Mouse (Mus musculus): Measurements from ENCODE around the gene Gm1043.

The Gm1043 gene

DNA sequence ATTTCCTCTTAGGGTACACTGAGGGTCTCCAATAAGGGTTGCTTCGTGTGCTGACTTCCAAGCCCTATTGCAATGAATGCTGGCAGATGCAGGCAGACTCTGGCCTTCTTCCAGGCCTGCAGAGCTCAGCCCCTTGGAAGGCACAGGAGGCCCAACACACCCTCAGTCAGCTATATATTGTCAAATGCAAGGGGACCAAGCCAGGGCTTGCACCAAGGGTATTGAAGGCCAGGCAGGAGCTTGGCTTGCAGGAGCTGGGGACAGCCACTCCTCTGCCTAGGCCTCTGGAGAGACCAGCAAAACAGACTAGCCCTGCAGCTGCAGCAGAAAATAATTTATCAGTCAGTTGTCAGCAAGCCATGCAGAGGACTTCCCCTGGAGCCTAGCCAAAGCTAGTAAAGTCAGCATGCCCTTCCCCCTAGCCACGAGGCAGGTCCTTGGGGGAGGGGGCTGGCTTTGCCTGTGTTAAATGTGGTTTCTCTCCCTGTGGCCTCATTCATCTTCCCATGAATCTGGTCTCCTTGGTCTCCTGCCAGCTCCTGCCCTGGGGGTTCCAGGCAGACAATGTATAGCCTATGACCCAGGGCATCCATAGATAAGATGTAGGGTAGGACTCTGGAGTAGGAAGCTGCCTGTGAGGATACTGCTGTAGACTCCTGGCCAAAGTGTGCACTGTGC lies 113.0 kb downstream of the Gm1043 start:
- peak; percentile 55 for DNase-seq (ENCODE audit: low read depth, low spot score)

DNA sequence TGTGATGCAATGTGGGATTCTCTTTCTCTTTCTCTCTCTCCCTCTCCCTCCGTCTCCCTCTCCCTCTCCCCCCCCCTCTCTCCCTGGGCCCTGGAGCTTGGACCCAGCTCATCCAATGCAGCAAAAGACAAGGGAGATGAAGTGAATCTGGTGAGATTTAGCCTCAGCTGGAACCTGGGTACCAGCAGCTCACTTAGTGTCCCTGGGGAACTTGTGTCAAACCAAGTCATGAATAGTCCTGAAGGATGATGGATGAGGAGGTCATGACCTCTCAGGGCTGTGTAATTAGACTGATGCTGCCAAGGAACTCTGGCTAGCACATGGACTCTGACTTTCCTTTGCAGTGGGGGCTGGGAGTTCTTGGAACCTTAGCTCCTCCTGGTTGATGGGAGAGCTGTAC lies 117.1 kb downstream of the Gm1043 start:
- peak; percentile 12 for DNase-seq (ENCODE audit: low read depth, low spot score)

- DNase-seq (ENCODE audit: low read depth, low spot score) = no peak
These were observed 119.7 kb downstream of the Gm1043 start for GRCm38 (mm10) chr5:37204886-37205285.

- DNase-seq (ENCODE audit: low read depth, low spot score) = peak; percentile 19
These were observed 120.2 kb downstream of the Gm1043 start for GRCm38 (mm10) chr5:37205420-37205819.

DNA sequence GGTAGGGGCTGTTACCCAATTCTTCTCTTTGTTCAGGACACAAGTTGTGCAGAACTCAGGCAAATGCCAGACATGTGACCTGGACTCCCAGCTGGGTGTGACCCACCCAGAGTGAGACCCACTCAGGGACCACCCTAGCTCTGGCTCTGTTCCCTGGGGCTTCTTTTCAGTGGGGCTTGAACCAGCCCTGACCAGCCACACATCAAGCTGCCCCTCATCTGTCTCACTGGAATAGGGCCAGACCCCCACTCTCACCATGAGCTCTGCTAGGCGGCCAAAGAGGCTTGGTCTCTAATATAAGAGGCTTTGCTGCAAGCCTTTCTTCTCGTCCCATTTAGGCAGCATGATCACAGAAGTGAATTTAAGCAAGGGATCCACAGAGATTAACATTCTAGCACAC lies 121.2 kb downstream of the Gm1043 start:
- no peak for DNase-seq (ENCODE audit: low read depth, low spot score)

- DNase-seq (ENCODE audit: low read depth, low spot score) = no peak
These were observed 128.0 kb downstream of the Gm1043 start for GRCm38 (mm10) chr5:37212938-37213708.

- DNase-seq (ENCODE audit: low read depth, low spot score) = no peak
These were observed 128.5 kb downstream of the Gm1043 start for GRCm38 (mm10) chr5:37213709-37214103.

DNA sequence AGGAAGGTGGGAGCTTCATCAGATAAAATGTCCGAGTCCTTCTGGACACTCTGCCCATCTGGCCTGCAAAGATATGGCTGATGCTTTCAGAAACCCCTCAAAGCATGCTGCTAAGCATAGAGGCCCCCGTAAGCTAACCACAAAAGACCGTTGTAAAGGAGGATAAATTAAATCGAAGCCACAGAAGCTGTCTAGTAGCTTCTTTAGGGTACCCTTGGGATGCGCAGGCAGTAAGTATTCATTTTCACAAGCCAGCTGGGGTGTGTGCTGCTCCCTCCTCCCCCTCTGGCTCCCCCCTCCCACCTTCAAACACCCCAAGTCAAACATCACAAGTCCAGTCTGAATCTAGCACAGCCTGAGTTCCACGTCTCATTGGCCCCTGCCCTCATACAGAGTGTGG lies 129.4 kb downstream of the Gm1043 start:
- no peak for DNase-seq (ENCODE audit: low read depth, low spot score)

DNA sequence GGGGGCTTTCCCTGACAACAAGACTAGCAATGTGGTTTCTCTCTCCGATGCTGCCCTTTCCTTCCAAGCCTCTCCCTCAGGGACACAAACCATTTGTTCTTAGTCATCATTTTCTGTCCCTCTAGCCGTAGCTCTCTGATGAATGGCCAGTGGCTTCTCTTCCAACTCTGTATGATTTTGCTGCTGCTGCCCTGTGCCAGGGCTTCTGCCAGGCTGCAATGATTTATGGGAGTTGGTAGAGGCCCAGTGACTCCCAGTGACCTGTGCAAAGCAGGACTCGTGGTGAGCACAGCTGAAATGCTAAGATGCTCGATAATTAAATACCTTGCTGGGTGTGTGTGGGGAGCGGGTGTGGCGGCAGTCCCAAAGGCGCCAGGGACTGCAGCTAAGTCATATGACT lies 130.1 kb downstream of the Gm1043 start:
- no peak for DNase-seq (ENCODE audit: low read depth, low spot score)

DNA sequence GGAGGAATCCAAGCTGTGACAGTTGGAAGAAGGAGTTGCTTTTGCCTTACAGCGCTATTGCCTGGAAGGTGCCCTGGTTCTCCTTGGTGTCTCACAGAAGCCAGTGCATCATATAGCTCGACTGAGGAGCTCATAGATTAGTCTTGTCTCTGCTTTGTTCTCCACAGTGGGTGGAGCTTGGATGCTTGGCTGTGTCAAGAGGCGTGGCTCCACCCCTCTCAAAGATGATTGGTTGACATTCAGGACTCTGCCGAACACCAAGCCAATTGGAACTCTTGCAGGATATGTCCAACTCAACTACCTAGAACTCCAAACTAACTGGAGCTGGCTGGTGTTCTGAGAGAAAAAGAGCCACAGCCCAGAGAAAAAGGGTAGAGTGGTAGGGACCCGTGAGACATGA lies 134.4 kb downstream of the Gm1043 start:
- no peak for DNase-seq (ENCODE audit: low read depth, low spot score)

GRCm38 (mm10) chr5:37220575-37220974 lies 135.4 kb downstream of the Gm1043 start:
- DNase-seq (ENCODE audit: low read depth, low spot score) = no peak

DNA sequence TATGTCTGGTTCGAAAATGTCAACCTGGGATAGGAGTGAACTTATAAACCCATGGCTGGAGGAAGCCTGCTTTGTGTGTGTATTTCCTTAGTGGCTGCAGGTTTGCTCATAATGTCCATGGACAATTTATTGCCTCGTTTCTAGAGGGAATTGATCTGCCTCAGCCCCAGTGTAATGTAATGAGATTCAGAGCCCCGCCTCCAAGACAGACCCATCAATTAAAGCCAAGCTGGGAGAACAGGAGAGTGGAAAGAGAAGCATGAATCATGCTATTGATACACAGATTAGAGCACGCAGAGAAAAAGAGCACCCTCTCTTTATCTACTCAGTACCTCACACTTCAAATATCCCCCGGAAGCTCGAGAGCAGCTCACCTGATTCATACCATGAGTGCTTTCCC lies 136.4 kb downstream of the Gm1043 start:
- DNase-seq (ENCODE audit: low read depth, low spot score) = no peak

- no peak for DNase-seq (ENCODE audit: low read depth, low spot score)
These were observed 137.1 kb downstream of the Gm1043 start for GRCm38 (mm10) chr5:37222316-37222715.

DNA sequence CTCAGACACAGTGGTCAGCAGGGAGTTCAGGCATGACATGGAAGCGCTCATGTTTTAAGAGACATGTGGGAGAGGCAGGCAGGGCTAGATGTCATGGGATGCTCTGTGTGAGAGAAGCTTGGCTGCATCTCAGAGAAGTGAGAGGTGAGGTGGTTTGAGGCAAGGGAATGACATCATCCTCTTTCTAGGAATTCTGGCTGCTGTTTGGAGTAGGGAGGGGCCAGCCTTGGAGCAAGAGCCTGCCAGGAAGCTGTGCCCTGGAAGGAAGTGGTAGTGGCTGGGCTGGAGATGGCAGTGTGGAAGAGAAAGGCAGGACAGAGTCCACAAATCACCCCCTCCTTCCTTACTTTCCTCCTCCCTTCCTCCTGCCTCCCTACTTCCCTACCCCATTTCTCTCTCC lies 140.5 kb downstream of the Gm1043 start:
- DNase-seq (ENCODE audit: low read depth, low spot score) = peak; percentile 68

DNA sequence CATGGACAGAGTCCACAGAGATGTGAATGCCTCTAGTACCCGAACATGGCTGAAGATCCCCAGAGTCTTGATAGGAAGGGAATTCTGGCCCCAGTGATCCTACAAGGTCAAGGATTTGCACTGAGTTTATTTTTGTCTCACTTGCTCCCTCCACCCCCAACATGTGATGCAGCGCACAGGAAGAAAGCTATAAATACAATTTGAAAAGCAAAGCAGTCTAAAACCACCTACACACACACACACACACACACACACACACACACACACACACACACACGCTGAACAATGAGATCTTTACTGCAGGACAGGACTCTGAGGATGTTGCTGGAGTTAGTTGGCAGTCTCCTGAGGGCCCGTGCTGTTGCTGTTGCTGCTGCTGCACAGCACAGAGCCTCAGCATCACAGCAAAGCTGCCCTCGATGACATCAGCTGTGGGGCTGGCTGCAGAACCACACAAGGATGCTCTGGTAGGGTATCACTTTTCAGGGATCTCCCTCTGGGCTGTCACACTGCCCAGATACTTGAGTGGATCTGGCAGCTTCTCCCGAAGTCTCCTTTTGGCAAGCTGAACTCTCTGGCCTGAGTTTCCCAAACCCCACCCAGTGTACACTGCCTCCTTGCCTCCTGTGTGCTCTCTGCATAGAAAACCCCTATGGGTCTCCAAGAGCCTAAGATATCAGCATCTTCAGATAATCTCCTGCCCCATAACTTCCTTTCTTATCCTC lies 142.9 kb downstream of the Gm1043 start:
- peak; percentile 32 for DNase-seq (ENCODE audit: low read depth, low spot score)

DNA sequence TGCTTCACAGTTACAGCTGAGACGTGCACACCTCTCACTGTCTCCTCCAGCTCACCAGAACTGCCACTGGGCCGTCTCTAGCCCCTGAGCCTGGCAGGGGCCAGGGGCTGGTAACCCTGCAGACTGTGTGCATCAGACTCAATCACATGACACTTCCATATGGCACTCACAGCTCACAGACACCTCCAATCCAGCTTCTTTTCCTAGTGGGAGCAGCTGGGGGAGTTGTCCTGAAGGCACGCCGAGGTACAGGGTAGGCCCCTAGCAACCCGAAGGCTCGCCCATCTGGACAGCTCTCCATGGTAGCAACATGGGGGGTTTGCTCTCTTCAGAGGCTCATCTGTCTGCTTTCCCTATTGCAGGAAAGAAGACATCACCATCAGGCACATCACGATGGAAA lies 143.7 kb downstream of the Gm1043 start:
- no peak for DNase-seq (ENCODE audit: low read depth, low spot score)

DNA sequence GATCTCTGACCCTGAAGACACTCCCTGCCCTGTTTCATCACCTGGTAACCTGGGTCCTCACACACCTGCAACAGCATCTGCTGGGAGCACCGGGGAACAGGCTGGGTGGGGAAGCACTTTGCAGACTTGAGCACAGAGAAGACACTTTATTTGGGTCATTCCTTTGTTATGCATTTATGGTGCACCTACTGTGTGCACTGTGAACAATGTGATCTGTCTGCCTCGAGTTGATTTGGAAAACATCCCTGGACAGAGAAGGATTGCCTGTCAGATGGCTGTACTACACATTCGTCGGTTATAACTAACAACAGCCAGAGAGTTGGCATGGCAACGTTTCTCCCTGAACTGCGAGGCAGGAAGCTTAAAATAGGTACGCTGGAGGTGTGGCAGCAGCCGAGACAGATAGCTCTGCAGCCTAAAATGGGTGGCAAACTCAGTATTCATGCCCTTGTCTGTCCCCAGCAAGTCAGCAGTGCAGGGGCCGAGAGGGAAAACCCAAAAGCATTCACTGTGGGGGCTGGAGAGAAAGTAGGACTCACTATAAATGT lies 147.9 kb downstream of the Gm1043 start:
- DNase-seq (ENCODE audit: low read depth, low spot score) = no peak

- no peak for DNase-seq (ENCODE audit: low read depth, low spot score)
These were observed 153.5 kb downstream of the Gm1043 start for GRCm38 (mm10) chr5:37238654-37239053.

DNA sequence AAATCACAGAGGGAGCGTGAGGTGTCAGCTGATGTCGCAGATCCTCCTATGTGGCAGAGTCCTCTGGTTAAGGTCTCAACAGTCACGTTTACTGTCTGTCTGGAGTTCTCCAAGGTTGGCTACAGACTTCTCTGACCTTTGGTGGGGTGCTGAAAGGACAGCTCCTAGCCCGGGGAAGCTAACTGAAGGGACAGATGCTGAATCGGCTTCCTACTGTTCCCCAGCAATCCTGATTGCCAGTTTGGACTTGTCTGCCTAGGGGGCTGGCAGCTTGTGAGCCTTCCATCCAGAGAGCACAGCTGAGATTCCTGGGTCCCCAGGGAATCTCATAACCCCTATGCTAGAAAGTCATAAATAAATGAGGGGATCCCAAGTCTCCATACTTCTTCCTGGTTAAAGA lies 155.4 kb downstream of the Gm1043 start:
- peak; percentile 48 for DNase-seq (ENCODE audit: low read depth, low spot score)

- DNase-seq (ENCODE audit: low read depth, low spot score) = no peak
These were observed 156.1 kb downstream of the Gm1043 start for GRCm38 (mm10) chr5:37241224-37241623.

- DNase-seq (ENCODE audit: low read depth, low spot score) = no peak
These were observed 156.5 kb downstream of the Gm1043 start, which contains the start of gene Crmp1 for GRCm38 (mm10) chr5:37241651-37242151. Gene Crmp1, plus strand, starts transcription at chr5:37241940.
